In the genomic region with DNA sequence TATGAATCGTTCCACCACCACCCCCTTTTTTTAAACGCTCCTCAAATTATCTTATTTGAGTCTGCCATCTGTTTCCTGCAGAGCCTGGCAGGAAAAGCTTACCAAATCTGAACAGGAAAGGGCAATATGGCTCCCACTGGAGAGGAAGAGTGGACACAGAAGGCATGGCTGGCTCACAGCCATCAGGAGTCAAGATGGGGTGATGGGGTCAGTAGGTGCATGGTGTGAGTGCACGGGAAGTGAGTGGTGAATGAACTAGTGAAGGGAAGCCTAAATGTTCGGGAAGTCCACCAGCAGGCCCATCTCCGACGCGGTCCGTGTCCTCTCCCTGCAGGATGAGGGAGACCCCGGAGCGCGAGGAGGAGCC, we compare ENCODE assay signal across 8 mouse cellular contexts. TPM values are rescaled to one million over a fixed set of nuclear protein-coding genes. Genes with fewer than 3 reads are reported as not detected.
A peak's percentile ranks its signal among the peaks of the same experiment; 100 is the strongest.
DNase-seq lines count a peak whose midpoint lies in the region; ATAC-seq and TF ChIP-seq lines count a peak whose summit lies in the region.

No protein-coding gene starts in this region.

- TF ChIP-seq CTCF in testis, adult 2 months (IDR thresholded peaks at IDR 0.05; ENCODE audit: control insufficient read depth, insufficient read depth, insufficient replicate concordance, low read depth, low read length), result no peak

- 26% methylated on average over 11 of the region's 11 CpGs for WGBS in embryonic facial prominence, embryonic 10.5 days

- no peaks in the 10 kb centered on the region for H3K9me3 ChIP-seq in embryonic facial prominence, embryonic 10.5 days

- peak overlapping the region; percentile 85 for H3K4me3 ChIP-seq in testis, adult 2 months (ENCODE audit: control insufficient read depth, low read depth, low read length)
- H3K4me3 ChIP-seq in embryonic facial prominence, embryonic 10.5 days, result peak overlapping the region; percentile 65

- no peak for TF ChIP-seq POLR2A in testis, adult 2 months (IDR thresholded peaks at IDR 0.05; ENCODE audit: control insufficient read depth, low read depth, low read length)

- peaks cover 17% of the 10 kb centered on the region for H3K4me1 ChIP-seq in testis, adult 2 months (ENCODE audit: control insufficient read depth, insufficient read depth, low read length)
- peaks cover 38% of the 10 kb centered on the region for H3K4me1 ChIP-seq in embryonic facial prominence, embryonic 10.5 days

- H3K27me3 ChIP-seq in testis, adult 2 months (ENCODE audit: control insufficient read depth, insufficient read depth, low read length), result no peaks in the 10 kb centered on the region
- H3K27me3 ChIP-seq in embryonic facial prominence, embryonic 10.5 days (replicated peaks; ENCODE audit: low read depth, poor library complexity, severe bottlenecking), result peaks cover 43% of the 10 kb centered on the region

- peak; percentile 41 for ATAC-seq in megakaryocyte progenitor cell, adult 5-6 weeks (replicated peaks; ENCODE audit: poor library complexity)

- H3K36me3 ChIP-seq in testis, adult 2 months (ENCODE audit: control insufficient read depth, insufficient read depth, low read length), result no peaks in the 10 kb centered on the region
- H3K36me3 ChIP-seq in embryonic facial prominence, embryonic 10.5 days (replicated peaks), result peaks cover 22% of the 10 kb centered on the region

- intact Hi-C loops in left cerebral cortex, postnatal 4 days (cut with DNase I), result no loop called here

- H3K27ac ChIP-seq in testis, adult 2 months (ENCODE audit: control insufficient read depth, insufficient read depth, low read depth, low read length), result peak overlapping the region; percentile 50
- peak overlapping the region; percentile 90 for H3K27ac ChIP-seq in embryonic facial prominence, embryonic 10.5 days (replicated peaks)

- DNase-seq in testis, postnatal 14 days (ENCODE audit: low spot score), result no peak
- no peak for DNase-seq in embryonic facial prominence, embryonic 10.5 days (ENCODE audit: low spot score)
- peak; percentile 59 for DNase-seq in heart, postnatal 4 days
- DNase-seq in left cerebral cortex, postnatal 4 days, result peak; percentile 66
- DNase-seq in retina, embryonic 14.5 days (ENCODE audit: low spot score), result no peak
- no peak for DNase-seq in adipocyte (ENCODE audit: low spot score)

RNA-seq across cellular contexts. Expression of gene Klhl35, which starts 2.1 kb away (rescaled TPM):
- 11.7 and 13.7 TPM in 2 replicates for polyA plus RNA-seq in testis, adult 2 months (2012; rRNA removed)
- 1.4 and 2.3 TPM in 2 replicates for polyA plus RNA-seq in embryonic facial prominence, embryonic 10.5 days (2016; fragmentation: Nextera tagmentation; extraction: Ambion mirVana)
- total RNA-seq in heart, postnatal 4 days (2021), result 1 to 10 TPM; 1.3 to 1.4 TPM
- 1 to 10 TPM; 4.8 to 5.8 TPM for total RNA-seq in left cerebral cortex, postnatal 4 days (2021)
- 0.79 and 1.0 TPM in 2 replicates for total RNA-seq in megakaryocyte progenitor cell, adult 5-6 weeks (2015)
- 1.2 TPM in 2 replicates for total RNA-seq in megakaryocyte progenitor cell, adult 5-6 weeks (2017)

RNA-seq across cellular contexts. Expression of gene Rps3, which starts 15.6 kb away (rescaled TPM):
- 70.0 and 73.9 TPM in 2 replicates for polyA plus RNA-seq in testis, adult 2 months (2012; rRNA removed)
- 769 and 805 TPM in 2 replicates for polyA plus RNA-seq in embryonic facial prominence, embryonic 10.5 days (2016; fragmentation: Nextera tagmentation; extraction: Ambion mirVana)
- 100 to 1,000 TPM; 440 to 487 TPM for total RNA-seq in heart, postnatal 4 days (2021)
- 100 to 1,000 TPM; 379 to 396 TPM for total RNA-seq in left cerebral cortex, postnatal 4 days (2021)
- total RNA-seq in megakaryocyte progenitor cell, adult 5-6 weeks (2015), result 1,629 and 1,793 TPM in 2 replicates
- total RNA-seq in megakaryocyte progenitor cell, adult 5-6 weeks (2017), result 2,248 and 2,565 TPM in 2 replicates

Comparison
In these comparisons a context has a peak if more than half of its experiments do, and no peak if none do; other contexts are left out.
1. DNase-seq: peak in heart, postnatal 4 days (single experiment) and left cerebral cortex, postnatal 4 days (single experiment); none in testis, postnatal 14 days (single experiment), embryonic facial prominence, embryonic 10.5 days (single experiment), retina, embryonic 14.5 days (single experiment) and adipocyte (single experiment).